Mouse (Mus musculus): ENCODE measurements around the gene Clasrp. TPM values are rescaled to one million over a fixed set of nuclear protein-coding genes. Genes with fewer than 3 reads are reported as not detected.

Gene Clasrp
- 39.0 TPM for polyA plus RNA-seq (2015; fragmentation: Illumina TruSeq; extraction: RNeasy Lipid Tissue Mini Kit (QIAGEN cat#74804); ENCODE audit: insufficient read depth, low replicate concordance)

DNA sequence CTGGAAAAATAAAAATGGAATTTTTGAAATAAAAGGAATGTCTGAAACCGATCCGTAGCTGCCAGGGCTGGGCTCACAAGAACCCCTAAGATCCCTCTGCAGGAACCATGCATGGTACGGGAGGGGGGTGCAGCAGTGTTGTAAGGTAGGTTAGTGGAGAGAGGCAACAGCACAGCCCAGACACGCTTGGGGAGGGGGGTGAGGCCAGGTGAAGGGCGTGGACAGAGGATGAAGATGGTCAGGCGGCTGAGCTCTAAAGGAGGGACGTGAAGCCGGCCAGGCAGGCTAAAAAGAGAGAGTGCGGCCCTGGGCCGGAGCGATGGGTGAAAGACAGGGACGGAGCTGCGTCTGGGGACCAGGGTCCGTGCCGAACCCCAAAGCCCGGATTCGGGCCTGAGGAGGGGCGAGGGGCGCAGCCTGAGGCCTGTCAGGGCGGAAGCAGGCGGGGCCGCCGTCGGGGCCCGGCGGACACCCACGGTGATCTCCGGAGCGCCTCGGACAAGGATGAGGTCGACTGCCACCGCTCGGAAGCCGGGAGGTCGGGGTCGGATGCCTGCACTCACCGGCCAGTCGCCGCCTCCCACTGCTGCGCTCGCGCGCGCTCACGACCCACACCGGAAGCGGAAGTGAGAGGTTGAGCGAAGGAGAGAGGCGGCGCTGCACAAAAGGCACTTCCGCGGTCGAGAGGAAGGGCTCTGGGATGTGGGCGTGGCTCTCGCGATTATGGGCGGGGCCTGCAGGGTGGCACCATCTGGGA is at the start of gene Clasrp:
Gene Clasrp, minus strand, starts transcription at position 638 of the 757 bp plus-strand sequence.

GRCm38 (mm10) chr7:19629361-19629734 is 25.1 kb upstream of the Clasrp start, which contains the start of gene Relb:
TSS of gene Relb (minus strand) at chr7:19629438.

GRCm38 (mm10) chr7:19577141-19577852 is 27.0 kb downstream of the Clasrp start, which contains the start of the genes Zfp296 and Gemin7:
TSS of gene Zfp296 (plus strand) at chr7:19577287.
TSS of gene Gemin7 (minus strand) at chr7:19577595.

DNA sequence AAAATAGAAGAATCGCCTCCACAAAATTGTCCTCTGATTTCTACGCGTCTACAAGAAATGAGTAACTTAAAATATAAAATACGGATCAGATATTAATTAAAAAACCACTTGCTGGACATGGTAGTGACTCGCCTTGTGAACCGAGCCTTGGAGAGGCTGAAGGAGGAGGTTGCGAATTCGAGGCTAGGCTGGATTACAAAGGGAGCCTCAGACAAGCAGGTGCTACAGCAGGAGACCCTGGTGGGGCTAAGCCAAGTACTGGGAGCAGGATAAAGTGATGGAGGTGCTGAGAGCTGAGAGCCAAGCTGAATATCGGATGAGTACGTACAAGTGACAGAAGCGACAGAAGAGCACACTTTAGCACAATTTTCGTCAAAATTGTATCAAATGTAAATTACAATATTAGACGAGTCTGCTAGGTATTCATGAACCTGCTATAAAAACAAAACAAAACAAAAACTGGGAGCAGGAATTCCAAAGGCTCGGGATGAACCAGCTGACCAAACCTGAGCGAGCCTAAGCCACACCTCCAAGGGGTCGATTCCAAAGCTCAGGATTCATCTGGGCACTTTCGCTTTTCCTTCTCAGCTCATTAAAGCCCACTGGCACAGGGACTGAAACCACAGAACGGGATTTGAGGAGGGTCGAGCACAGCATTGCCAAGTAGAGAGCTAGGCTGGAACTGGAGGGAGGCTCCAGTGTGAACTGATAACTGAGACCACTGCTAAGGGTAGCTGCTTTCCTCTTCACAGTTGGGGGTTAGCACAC is 41.5 kb downstream of the Clasrp start, which contains the start of gene Ppp1r37:
Gene Ppp1r37, minus strand, starts transcription at position 434 of the 768 bp plus-strand sequence.

Other genes starting within 250 kb of the Clasrp start
- 7.3 TPM for gene Cd3eap, start 245.0 kb downstream of the Clasrp start, polyA plus RNA-seq (2015; fragmentation: Illumina TruSeq; extraction: RNeasy Lipid Tissue Mini Kit (QIAGEN cat#74804); ENCODE audit: insufficient read depth, low replicate concordance)
- 0.11 TPM for gene Ppp1r13l, start 244.7 kb downstream of the Clasrp start, polyA plus RNA-seq (2015; fragmentation: Illumina TruSeq; extraction: RNeasy Lipid Tissue Mini Kit (QIAGEN cat#74804); ENCODE audit: insufficient read depth, low replicate concordance)
- gene Ercc2, start 222.5 kb downstream of the Clasrp start, polyA plus RNA-seq (2015; fragmentation: Illumina TruSeq; extraction: RNeasy Lipid Tissue Mini Kit (QIAGEN cat#74804); ENCODE audit: insufficient read depth, low replicate concordance) = 21.4 TPM
- gene Klc3, start 200.4 kb downstream of the Clasrp start, polyA plus RNA-seq (2015; fragmentation: Illumina TruSeq; extraction: RNeasy Lipid Tissue Mini Kit (QIAGEN cat#74804); ENCODE audit: insufficient read depth, low replicate concordance) = not detected
- not detected for gene Ckm, start 199.7 kb downstream of the Clasrp start, polyA plus RNA-seq (2015; fragmentation: Illumina TruSeq; extraction: RNeasy Lipid Tissue Mini Kit (QIAGEN cat#74804); ENCODE audit: insufficient read depth, low replicate concordance)
- 9.6 TPM for gene Mark4, start 145.7 kb downstream of the Clasrp start, polyA plus RNA-seq (2015; fragmentation: Illumina TruSeq; extraction: RNeasy Lipid Tissue Mini Kit (QIAGEN cat#74804); ENCODE audit: insufficient read depth, low replicate concordance)
- gene Exoc3l2, start 141.2 kb downstream of the Clasrp start, polyA plus RNA-seq (2015; fragmentation: Illumina TruSeq; extraction: RNeasy Lipid Tissue Mini Kit (QIAGEN cat#74804); ENCODE audit: insufficient read depth, low replicate concordance) = 2.4 TPM
- 8.9 TPM for gene Bloc1s3, start 96.1 kb downstream of the Clasrp start, polyA plus RNA-seq (2015; fragmentation: Illumina TruSeq; extraction: RNeasy Lipid Tissue Mini Kit (QIAGEN cat#74804); ENCODE audit: insufficient read depth, low replicate concordance)
- 4.6 TPM for gene Trappc6a, start 96.1 kb downstream of the Clasrp start, polyA plus RNA-seq (2015; fragmentation: Illumina TruSeq; extraction: RNeasy Lipid Tissue Mini Kit (QIAGEN cat#74804); ENCODE audit: insufficient read depth, low replicate concordance)
- gene Nkpd1, start 86.6 kb downstream of the Clasrp start, polyA plus RNA-seq (2015; fragmentation: Illumina TruSeq; extraction: RNeasy Lipid Tissue Mini Kit (QIAGEN cat#74804); ENCODE audit: insufficient read depth, low replicate concordance) = 0.26 TPM
- 6.9 TPM for gene Ppp1r37, start 41.4 kb downstream of the Clasrp start, polyA plus RNA-seq (2015; fragmentation: Illumina TruSeq; extraction: RNeasy Lipid Tissue Mini Kit (QIAGEN cat#74804); ENCODE audit: insufficient read depth, low replicate concordance)
- 2.5 TPM for gene Zfp296, start 27.2 kb downstream of the Clasrp start, polyA plus RNA-seq (2015; fragmentation: Illumina TruSeq; extraction: RNeasy Lipid Tissue Mini Kit (QIAGEN cat#74804); ENCODE audit: insufficient read depth, low replicate concordance)
- 77.3 TPM for gene Gemin7, start 26.9 kb downstream of the Clasrp start, polyA plus RNA-seq (2015; fragmentation: Illumina TruSeq; extraction: RNeasy Lipid Tissue Mini Kit (QIAGEN cat#74804); ENCODE audit: insufficient read depth, low replicate concordance)
- 33.2 TPM for gene Relb, start 25.0 kb upstream of the Clasrp start, polyA plus RNA-seq (2015; fragmentation: Illumina TruSeq; extraction: RNeasy Lipid Tissue Mini Kit (QIAGEN cat#74804); ENCODE audit: insufficient read depth, low replicate concordance)
- 90.3 TPM for gene Clptm1, start 60.5 kb upstream of the Clasrp start, polyA plus RNA-seq (2015; fragmentation: Illumina TruSeq; extraction: RNeasy Lipid Tissue Mini Kit (QIAGEN cat#74804); ENCODE audit: insufficient read depth, low replicate concordance)
- gene Apoc2, start 73.5 kb upstream of the Clasrp start, polyA plus RNA-seq (2015; fragmentation: Illumina TruSeq; extraction: RNeasy Lipid Tissue Mini Kit (QIAGEN cat#74804); ENCODE audit: insufficient read depth, low replicate concordance) = 2.6 TPM
- gene Gm44805, start 76.9 kb upstream of the Clasrp start, polyA plus RNA-seq (2015; fragmentation: Illumina TruSeq; extraction: RNeasy Lipid Tissue Mini Kit (QIAGEN cat#74804); ENCODE audit: insufficient read depth, low replicate concordance) = not detected
- gene Apoc4, start 77.0 kb upstream of the Clasrp start, polyA plus RNA-seq (2015; fragmentation: Illumina TruSeq; extraction: RNeasy Lipid Tissue Mini Kit (QIAGEN cat#74804); ENCODE audit: insufficient read depth, low replicate concordance) = not detected
- gene Apoc1, start 88.2 kb upstream of the Clasrp start, polyA plus RNA-seq (2015; fragmentation: Illumina TruSeq; extraction: RNeasy Lipid Tissue Mini Kit (QIAGEN cat#74804); ENCODE audit: insufficient read depth, low replicate concordance) = 27.6 TPM
- 297 TPM for gene Apoe, start 94.7 kb upstream of the Clasrp start, polyA plus RNA-seq (2015; fragmentation: Illumina TruSeq; extraction: RNeasy Lipid Tissue Mini Kit (QIAGEN cat#74804); ENCODE audit: insufficient read depth, low replicate concordance)
- gene Tomm40, start 111.0 kb upstream of the Clasrp start, polyA plus RNA-seq (2015; fragmentation: Illumina TruSeq; extraction: RNeasy Lipid Tissue Mini Kit (QIAGEN cat#74804); ENCODE audit: insufficient read depth, low replicate concordance) = 9.2 TPM
- gene Nectin2, start 146.0 kb upstream of the Clasrp start, polyA plus RNA-seq (2015; fragmentation: Illumina TruSeq; extraction: RNeasy Lipid Tissue Mini Kit (QIAGEN cat#74804); ENCODE audit: insufficient read depth, low replicate concordance) = 6.5 TPM
- 2.9 TPM for gene Bcam, start 166.5 kb upstream of the Clasrp start, polyA plus RNA-seq (2015; fragmentation: Illumina TruSeq; extraction: RNeasy Lipid Tissue Mini Kit (QIAGEN cat#74804); ENCODE audit: insufficient read depth, low replicate concordance)
- 0.40 TPM for gene Cblc, start 192.3 kb upstream of the Clasrp start, polyA plus RNA-seq (2015; fragmentation: Illumina TruSeq; extraction: RNeasy Lipid Tissue Mini Kit (QIAGEN cat#74804); ENCODE audit: insufficient read depth, low replicate concordance)
- gene Bcl3, start 218.3 kb upstream of the Clasrp start, polyA plus RNA-seq (2015; fragmentation: Illumina TruSeq; extraction: RNeasy Lipid Tissue Mini Kit (QIAGEN cat#74804); ENCODE audit: insufficient read depth, low replicate concordance) = 48.7 TPM
- not detected for gene Gm19345, start 247.5 kb upstream of the Clasrp start, polyA plus RNA-seq (2015; fragmentation: Illumina TruSeq; extraction: RNeasy Lipid Tissue Mini Kit (QIAGEN cat#74804); ENCODE audit: insufficient read depth, low replicate concordance)